Mouse (Mus musculus) adrenal gland, adult 8-10 months (tissue): ENCODE data around the gene Usp45. TPM values are rescaled to one million over a fixed set of nuclear protein-coding genes. Genes with fewer than 3 reads are reported as not detected.
"Not testable (repeated sequence)": the region's sequence is repeated elsewhere in the genome, so short reads cannot be mapped to it uniquely, and the experiment has no call there.

ENCODE experiments used
- DNase-seq: peaks from one replicate; pipeline ENCODE4 v3.0.0; 2022
- total RNA-seq, 4 experiments: library from RNA; stranded (reverse); gene quantifications; 2 replicates each; pipeline ENCODE4 v1.2.4; 2022

Gene Usp45
- total RNA-seq, result 10 to 100 TPM; 20.7 to 32.5 (median 25.3) TPM

- DNase-seq, result peak; percentile 59
These were observed at the start of gene Usp45, which contains the start of gene Tstd3 for GRCm38 (mm10) chr4:21766863-21767304. TSS of gene Usp45 (plus strand) at chr4:21767156. TSS of gene Tstd3 (minus strand) at chr4:21767212.

DNA sequence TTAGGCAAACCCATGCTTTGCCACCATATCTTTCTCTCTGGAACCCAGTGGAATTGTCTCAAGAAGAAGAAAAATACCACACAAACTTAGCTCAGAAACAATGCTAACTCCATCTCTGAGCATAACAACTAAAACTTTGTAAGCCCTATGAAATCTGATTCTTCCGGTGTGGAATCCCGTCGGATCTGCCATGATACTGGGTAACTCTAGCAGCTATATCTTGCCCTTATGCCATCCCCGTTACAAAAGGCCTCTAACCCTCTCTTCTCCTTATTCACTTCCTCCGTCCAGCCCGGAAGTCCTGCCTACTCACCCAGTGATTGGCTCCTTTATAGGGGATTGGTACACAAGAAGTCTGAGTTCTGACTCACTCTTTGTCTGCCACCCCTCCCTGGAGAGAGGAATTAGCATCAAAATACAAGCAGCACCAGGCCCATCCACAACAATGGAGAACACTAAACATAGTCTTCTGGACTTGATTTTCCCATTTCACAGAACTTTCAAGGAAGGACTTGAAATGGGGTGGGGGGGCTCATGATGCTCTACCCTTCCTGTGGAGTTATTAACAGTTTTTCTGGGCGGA is 44.1 kb upstream of the Usp45 start:
- DNase-seq, result no peak

DNA sequence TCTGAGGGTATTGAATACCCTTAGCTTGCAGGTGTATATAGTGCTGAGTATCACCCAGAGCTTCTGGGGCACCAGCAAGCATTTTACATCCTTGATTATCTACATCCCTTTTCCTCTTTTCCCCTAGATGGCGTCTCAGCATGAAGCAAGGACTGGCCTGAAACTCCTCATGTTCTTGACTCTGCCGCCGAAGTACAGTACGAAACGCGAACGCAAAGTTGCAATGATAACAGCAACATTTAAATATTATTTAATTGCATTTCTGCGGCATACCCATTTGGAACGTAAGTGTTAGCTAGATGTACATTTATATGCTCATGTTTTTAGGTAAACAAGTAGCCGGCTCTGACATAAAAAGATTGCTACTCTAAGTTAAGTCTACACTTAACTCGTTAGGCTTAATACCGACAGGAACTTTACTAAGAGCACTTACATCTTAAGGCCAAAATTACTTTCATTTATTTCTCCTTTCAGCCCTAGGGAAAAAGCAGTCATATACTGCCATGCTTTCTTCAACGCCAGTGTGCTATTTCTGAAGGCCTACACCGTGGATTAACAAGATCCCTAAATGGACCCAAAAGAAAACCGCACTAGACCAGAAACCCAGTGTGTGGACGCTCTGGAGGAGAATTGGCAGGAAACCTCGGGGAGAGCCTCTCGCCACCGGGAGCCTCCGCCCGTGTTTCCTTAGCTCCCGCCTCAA is 39.9 kb upstream of the Usp45 start:
- DNase-seq, result peak; percentile 18

- DNase-seq, result peak; percentile 90
These were observed 39.3 kb upstream of the Usp45 start, which contains the start of gene Ccnc for GRCm38 (mm10) chr4:21727615-21728165. TSS of gene Ccnc (plus strand) at chr4:21727701.

DNA sequence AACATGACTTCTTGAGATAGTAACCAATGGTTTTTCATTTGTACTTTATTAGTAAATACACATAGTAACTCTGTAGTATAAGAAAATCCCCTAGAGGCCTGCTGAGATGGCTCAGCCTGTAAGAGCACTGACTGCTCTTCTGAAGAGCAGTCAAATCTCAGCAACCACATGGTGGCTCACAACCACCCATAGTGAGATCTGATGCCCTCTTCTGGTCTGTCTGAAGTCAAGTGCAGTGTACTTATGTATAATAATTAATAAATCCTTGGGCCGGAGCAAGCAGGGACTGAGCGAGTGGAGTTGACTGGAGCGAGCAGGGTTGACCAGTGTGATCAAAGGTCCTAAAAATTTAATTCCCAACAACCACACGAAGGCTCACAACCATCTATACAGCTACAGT is 27.8 kb upstream of the Usp45 start:
- DNase-seq, result peak; percentile 11

- not testable (repeated sequence) for DNase-seq
These were observed 22.8 kb upstream of the Usp45 start for GRCm38 (mm10) chr4:21744142-21744541.

DNA sequence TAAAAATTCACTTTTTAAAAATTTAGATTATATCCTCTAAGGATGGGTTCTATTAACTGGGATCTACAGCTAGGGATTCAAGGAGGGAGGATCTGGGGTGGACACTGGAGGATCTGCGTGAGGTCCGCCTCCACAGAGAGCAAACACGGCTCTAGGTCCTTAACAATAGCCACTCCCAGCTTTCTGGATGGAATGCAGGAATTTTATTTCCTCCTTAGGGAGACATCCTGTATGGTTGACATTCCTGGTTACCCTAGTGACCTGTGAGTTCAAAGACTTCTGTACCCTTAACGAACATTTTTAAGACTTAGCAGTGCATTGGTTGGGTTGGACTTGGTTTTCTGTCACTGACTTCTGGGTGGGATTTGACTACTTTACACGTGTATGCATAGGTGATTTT is 21.2 kb upstream of the Usp45 start:
- no peak for DNase-seq

DNA sequence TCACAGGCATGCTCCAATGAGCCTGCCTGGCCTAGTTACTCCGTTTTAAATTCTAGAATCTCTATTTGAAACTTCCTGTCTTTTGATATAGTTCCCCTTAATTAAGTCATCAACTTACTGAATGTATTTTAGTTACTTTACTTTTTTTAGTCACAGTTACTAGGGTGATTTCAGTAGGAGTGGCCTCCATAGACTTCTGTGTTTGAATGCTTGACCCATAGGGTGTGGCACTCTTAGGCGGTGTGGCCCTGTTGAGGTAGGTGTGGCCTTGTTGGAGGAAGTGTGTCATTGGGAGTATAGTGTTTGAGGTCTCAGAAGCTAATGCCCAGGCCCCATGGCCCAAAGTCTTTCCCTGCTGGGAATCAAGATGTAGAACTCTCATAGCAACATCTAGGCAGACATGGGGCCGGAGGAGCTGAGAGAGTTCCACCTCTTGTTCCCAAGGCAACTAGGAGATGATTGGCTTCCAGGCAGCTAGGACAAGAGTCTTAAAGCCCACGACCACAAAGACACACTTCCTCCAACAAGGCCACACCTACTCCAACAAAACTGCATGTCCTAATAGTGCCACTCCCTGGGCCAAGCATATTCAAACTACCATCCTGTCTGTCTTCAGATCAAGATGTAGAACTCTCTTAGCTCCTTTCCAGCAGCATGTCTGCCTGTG is 11.7 kb upstream of the Usp45 start:
- DNase-seq, result no peak

DNA sequence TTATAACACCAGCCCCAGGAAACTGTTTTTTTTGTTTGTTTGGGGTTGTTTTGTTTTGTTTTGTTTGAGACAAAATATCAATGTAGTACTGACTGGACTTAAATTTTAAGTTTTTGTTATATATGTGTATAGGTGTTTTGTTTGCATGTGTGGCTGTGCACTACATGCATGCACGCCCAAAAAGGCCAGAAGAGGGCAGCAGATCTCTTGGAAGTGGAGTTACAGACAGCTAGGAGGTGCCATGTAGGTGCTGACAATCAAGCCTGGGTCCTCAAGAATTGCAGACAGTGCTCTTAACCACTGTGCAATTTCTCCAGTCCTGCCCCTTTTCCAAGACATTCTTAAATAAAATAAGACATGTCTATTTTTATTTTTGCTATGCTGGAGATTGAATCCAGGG is 8.1 kb upstream of the Usp45 start:
- no peak for DNase-seq

- DNase-seq, result no peak
These were observed 5.4 kb upstream of the Usp45 start for GRCm38 (mm10) chr4:21761416-21762160.

DNA sequence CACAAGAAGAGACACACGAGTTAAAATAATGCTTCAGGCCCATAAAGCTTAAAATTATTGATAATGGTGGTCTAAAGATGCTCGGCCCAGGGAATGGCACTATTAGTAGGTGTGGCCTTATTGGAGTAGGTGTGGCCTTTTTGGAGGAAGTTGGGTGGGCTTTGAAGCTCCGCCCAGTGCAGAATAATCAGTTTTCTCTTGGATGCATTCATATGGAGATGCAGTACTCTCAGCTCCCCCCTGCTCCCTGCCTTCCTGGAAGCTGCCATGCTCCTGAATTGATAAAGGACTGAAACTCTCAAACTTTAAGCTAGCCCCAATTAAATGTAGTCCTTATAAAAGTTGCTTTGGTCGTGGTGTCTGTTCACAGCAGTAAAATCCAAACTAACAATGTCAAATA is 3.1 kb upstream of the Usp45 start:
- DNase-seq, result no peak

GRCm38 (mm10) chr4:21766171-21766862 is 639 bp upstream of the Usp45 start:
- DNase-seq, result no peak

DNA sequence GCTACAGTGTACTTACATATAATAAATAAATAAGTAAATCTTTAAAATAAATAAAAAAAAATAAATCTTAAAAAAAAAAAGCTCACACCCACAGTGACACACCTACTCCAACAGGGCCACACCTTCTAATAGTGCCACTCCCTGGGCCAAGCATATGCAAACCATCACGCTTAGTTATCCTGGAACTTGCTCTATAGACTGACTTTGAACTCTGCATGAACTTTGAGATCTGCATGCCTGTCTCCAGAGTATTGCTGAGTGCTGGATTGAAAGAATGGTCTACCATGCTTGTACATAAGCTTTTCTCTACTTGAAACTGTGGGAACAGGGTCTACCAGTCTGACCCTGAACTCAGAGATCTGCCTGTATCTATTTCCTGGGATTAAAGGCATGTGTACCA is 4.1 kb downstream of the Usp45 start:
- DNase-seq, result no peak

- no peak for DNase-seq
These were observed 5.3 kb downstream of the Usp45 start for GRCm38 (mm10) chr4:21772306-21772705.

DNA sequence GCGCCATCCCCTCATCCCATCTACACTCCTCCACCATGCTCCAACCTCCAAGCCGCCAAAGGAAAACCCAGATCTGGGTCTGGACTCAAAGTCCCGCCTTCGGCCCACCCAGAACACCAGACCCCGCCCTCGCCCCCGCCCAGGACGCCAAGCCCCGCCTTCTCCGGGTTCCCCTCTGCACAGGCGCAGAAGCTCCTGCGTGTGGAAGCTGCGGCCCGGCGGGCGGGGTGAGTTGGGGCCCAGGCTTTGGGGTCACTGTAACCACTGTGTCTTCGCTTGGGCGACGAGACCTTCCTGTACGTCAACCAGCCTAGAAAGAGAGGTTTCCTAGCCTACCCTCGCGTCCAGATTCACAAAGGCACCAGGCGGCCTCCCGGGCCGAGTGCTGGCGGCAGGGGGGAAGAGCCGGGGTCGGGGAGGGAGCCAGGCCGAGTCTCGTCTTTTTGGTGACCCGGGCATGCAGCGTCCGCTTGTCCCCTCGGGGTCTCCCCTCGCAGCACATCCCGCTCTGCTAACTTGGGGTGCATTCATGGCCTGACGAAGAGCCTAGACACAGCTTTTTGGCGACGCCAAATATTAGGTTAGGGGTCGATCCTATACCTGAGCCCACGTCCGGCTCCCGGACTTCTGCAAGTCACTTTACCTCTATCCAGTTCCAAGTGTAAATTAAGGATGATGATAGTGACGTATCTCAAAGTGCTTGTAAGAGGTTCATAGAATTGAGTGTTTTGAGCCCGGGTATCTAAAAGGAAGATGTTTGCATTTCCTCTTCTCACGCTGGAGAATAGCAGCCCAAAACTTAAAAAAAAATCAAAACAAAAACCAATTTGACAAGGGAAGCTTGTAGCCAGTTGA is 9.4 kb downstream of the Usp45 start:
- peak; percentile 82 for DNase-seq

DNA sequence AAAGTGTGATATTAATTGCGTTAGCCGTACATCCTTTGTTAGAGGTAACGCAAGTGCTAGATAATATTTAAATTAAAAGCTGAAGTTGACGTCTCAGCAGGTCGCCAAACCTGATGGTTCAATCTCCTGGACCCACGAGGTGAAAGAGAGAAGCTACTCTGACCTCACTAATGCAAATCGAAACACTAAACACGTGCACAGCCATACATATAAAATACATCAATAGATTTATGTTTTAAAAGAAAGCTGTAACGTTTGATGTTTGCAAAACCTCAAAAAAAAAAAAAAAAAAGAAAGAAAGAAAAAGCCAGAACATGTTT is 9.9 kb downstream of the Usp45 start:
- DNase-seq, result no peak

DNA sequence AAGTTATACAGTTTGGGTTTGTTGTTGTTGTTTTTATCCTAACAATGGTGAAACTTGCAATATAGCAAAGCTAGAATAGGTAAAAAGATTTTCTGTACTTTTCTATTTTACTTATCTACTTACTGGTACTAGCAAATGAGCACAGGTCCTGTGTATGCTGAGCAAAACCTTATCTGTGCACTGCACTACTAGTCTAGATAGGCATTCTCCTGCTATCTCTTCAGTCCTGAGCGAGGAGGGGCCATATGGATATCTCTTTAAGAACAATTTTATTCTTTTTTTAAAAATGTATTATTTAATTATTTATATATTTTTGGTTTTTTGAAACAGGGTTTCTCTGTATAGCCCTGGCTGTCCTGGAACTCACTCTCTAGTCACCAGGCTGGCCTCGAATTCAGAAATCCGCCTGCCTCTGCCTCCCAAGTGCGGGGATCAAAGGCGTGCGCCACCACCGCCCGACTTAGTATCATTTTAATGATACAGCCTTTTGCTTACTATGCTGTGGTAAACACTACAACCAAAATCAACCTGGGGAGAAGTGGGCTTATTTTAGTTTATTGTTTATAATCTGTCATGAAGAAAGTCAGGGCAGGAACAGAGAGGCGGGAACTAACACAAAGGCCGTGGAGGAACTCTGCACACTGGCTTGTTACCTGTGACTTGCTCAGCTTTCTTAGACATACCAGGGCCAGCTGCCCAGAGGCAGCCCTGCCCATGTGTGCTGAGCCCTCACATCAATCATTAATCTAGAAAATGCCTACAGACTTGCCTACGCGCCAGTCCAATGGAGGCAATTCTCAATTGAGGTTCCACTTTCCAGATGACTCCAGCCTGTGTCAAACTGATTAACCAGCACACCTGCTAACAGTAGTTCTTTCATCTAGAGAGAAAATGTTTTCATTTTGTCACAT is 14.1 kb downstream of the Usp45 start:
- no peak for DNase-seq

DNA sequence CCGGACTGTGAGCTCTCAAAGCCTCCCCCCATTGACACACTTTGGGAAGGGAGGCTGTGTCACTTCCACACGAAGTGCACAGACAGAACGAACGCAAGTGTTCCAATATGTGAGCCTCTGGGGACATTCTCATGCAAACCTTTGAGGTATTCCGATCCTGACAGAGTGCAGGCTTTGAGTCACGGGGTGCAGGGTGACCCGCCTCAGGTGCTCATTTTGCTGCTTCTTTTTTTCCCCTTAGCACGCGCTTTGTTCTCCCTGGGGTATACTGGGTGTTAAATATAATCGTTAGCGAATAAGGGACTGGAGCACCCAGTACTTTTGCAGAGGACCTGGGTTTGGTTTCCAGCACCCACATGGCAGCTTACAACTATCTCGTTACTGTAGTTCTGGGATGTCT is 19.3 kb downstream of the Usp45 start:
- no peak for DNase-seq

- no peak for DNase-seq
These were observed 21.9 kb downstream of the Usp45 start for GRCm38 (mm10) chr4:21788903-21789302.

GRCm38 (mm10) chr4:21789836-21790235 is 22.9 kb downstream of the Usp45 start:
- no peak for DNase-seq
